ENCODE assay signal across 13 mouse cellular contexts in the genomic region with DNA sequence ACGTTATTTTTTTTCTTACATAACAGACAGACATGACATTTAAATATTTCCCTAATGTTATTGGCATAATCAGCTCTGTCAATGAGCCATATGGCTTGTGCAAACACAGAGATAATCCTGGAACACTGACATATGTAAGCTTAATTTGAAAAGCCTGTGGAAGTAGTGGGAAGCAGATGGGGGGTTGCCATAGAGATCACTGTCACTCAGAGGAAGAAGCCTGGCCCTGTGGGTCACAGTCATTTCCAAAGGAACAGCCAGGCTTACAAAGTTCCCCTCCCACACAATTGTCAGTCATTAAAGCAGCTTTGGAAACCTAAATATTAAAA. TPM values are rescaled to one million over a fixed set of nuclear protein-coding genes. Genes with fewer than 3 reads are reported as not detected.
DNase-seq lines count a peak whose midpoint lies in the region; ATAC-seq lines count a peak whose summit lies in the region.
"Had no signal": no experiment of that assay in that cellular context is flagged by ENCODE, and none has a peak within 500 bp of the region (broad histone marks: within the 10 kb centered on the region; RNA-seq: fewer than 3 reads in every experiment).

No protein-coding gene starts in this region.

- ATAC-seq in cerebellum, adult (ENCODE audit: insufficient number of reproducible peaks, low FRiP score, low TSS enrichment), result peak; percentile 68
- peak; percentile 58; the same call in 1 of the 2 replicates for ATAC-seq in hindbrain, embryonic 13.5 days (ENCODE audit: low FRiP score)
- peak; percentile 68 for ATAC-seq in midbrain, embryonic 12.5 days (ENCODE audit: low FRiP score, low read depth)

- WGBS in hindbrain, embryonic 13.5 days, result 37% methylated on average over 1 of the region's 1 CpGs
- WGBS in midbrain, embryonic 12.5 days, result 49% methylated on average over 1 of the region's 1 CpGs

- no peaks in the 10 kb centered on the region for H3K36me3 ChIP-seq in hindbrain, embryonic 13.5 days
- H3K36me3 ChIP-seq in midbrain, embryonic 12.5 days, result no peaks in the 10 kb centered on the region
- H3K36me3 ChIP-seq: liver, embryonic 13.5 days had no signal

- H3K4me1 ChIP-seq in hindbrain, embryonic 13.5 days (replicated peaks), result no peaks in the 10 kb centered on the region; the same call in 1 of the 2 replicates
- H3K4me1 ChIP-seq in midbrain, embryonic 12.5 days, result peaks cover 6% of the 10 kb centered on the region
- H3K4me1 ChIP-seq: liver, embryonic 13.5 days had no signal

- no peak overlapping the region for H3K4me2 ChIP-seq in hindbrain, embryonic 13.5 days
- H3K4me2 ChIP-seq in midbrain, embryonic 12.5 days (replicated peaks), result no peak overlapping the region
- H3K4me2 ChIP-seq: liver, embryonic 13.5 days had no signal

- no peak overlapping the region for H3K27ac ChIP-seq in hindbrain, embryonic 13.5 days
- no peak overlapping the region for H3K27ac ChIP-seq in midbrain, embryonic 12.5 days (replicated peaks)
- H3K27ac ChIP-seq: liver, embryonic 13.5 days had no signal

- H3K27me3 ChIP-seq in hindbrain, embryonic 13.5 days, result no peaks in the 10 kb centered on the region
- H3K27me3 ChIP-seq in midbrain, embryonic 12.5 days, result no peaks in the 10 kb centered on the region; the same call in 1 of the 2 replicates
- H3K27me3 ChIP-seq: liver, embryonic 13.5 days had no signal

- H3K9me3 ChIP-seq in hindbrain, embryonic 13.5 days, result peaks cover 6% of the 10 kb centered on the region; the same call in 1 of the 2 replicates
- no peaks in the 10 kb centered on the region for H3K9me3 ChIP-seq in midbrain, embryonic 12.5 days

- no peak for DNase-seq in cerebellum, postnatal 4 days (ENCODE audit: low spot score in 2 of 2)
- peak; percentile 72 for DNase-seq in cerebellum, adult 9-10 months
- no peak for DNase-seq in spleen, postnatal 14 days (ENCODE audit: low spot score in 2 of 2)
- no peak for DNase-seq in urinary bladder, adult 2 months (ENCODE audit: low spot score)
- DNase-seq in heart, adult 8-10 months (ENCODE audit: low spot score), result no peak
- DNase-seq: kidney, adult 18-20 months; liver, embryonic 13.5 days; thymus, postnatal 4 days had no signal

- no peak overlapping the region for H3K9ac ChIP-seq in hindbrain, embryonic 13.5 days
- H3K9ac ChIP-seq in midbrain, embryonic 12.5 days (replicated peaks), result no peak overlapping the region
- H3K9ac ChIP-seq: liver, embryonic 13.5 days had no signal

- no peak overlapping the region for H3K4me3 ChIP-seq in hindbrain, embryonic 13.5 days
- H3K4me3 ChIP-seq in midbrain, embryonic 12.5 days, result no peak overlapping the region
- H3K4me3 ChIP-seq: liver, embryonic 13.5 days had no signal

RNA-seq across cellular contexts. Expression of a gene that starts 2.3 kb away (rescaled TPM):
- not detected in 2 replicates for polyA plus RNA-seq in hindbrain, embryonic 13.5 days (2015; fragmentation: Nextera tagmentation; extraction: Ambion mirVana)
- polyA plus RNA-seq in midbrain, embryonic 12.5 days (2016; fragmentation: Nextera tagmentation; extraction: Ambion mirVana), result not detected in 2 replicates
- polyA plus RNA-seq in urinary bladder, adult 2 months (2012; rRNA removed), result not detected in 2 replicates
- total RNA-seq in heart, adult 8-10 months (2022), result not detected
- total RNA-seq: gastrocnemius, postnatal 4 days; neutrophil, adult 5-6 weeks had no signal
- polyA plus RNA-seq: liver, embryonic 13.5 days had no signal
